Mouse (Mus musculus): Measurements from ENCODE around the gene Eef1b2. TPM values are rescaled to one million over a fixed set of nuclear protein-coding genes. Genes with fewer than 3 reads are reported as not detected.
"Not testable (repeated sequence)": the region's sequence is repeated elsewhere in the genome, so short reads cannot be mapped to it uniquely, and the experiment has no call there.

The Eef1b2 gene
- total and polyA plus RNA-seq, 2 experiments = 174 to 232 TPM

DNA sequence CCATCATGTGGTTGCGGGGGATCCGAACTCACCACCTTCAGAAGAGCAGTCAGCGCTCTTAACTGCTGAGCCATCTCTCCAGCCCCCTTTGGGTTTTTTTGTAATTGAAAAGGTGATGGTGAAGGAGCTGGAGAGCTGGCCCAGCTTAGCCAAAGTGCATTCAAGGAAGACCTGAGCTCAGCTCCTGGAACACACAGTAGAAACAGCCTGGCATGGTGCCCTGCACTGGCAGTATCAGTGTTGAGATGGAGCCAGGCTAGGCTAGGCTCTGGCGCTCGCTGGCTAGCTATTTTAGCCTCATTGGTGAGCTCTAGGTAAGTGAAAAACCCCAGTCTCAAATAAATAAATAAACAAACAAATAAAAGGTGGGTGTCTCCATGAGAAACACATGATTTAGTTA lies 5.6 kb downstream of the Eef1b2 start:
- no peak for TF ChIP-seq POLR2A (IDR thresholded peaks at IDR 0.05; ENCODE audit: extremely low read depth, insufficient read depth, low read length)
- no peak for TF ChIP-seq CTCF (IDR thresholded peaks at IDR 0.05; ENCODE audit: low read depth, low read length)
- Histone ChIP-seq H3K4me3 (ENCODE audit: insufficient read depth, low read depth, low read length) (no peak overlapping the region), H3K27ac (replicated peaks; ENCODE audit: insufficient read depth, low read depth, low read length) (no peak overlapping the region), H3K27me3 (ENCODE audit: control insufficient read depth, insufficient read depth, low read length) (no peaks in the 10 kb centered on the region), H3K4me1 (ENCODE audit: control insufficient read depth, insufficient read depth, low read length) (peaks cover 5% of the 10 kb centered on the region; the same call in 1 of the 2 replicates), H3K9ac (ENCODE audit: low read depth, low read length) (no peak overlapping the region), H3K36me3 (ENCODE audit: control insufficient read depth, insufficient read depth, low read length) (peaks cover 14% of the 10 kb centered on the region), H3K79me2 (ENCODE audit: control insufficient read depth, insufficient read depth, low read length) (peaks cover 5% of the 10 kb centered on the region; the same call in 1 of the 2 replicates)
- DNase-seq (ENCODE audit: extremely low read depth, low read depth, low spot score) = peak; percentile 77
- WGBS = 60% methylated on average over 5 of the region's 5 CpGs

DNA sequence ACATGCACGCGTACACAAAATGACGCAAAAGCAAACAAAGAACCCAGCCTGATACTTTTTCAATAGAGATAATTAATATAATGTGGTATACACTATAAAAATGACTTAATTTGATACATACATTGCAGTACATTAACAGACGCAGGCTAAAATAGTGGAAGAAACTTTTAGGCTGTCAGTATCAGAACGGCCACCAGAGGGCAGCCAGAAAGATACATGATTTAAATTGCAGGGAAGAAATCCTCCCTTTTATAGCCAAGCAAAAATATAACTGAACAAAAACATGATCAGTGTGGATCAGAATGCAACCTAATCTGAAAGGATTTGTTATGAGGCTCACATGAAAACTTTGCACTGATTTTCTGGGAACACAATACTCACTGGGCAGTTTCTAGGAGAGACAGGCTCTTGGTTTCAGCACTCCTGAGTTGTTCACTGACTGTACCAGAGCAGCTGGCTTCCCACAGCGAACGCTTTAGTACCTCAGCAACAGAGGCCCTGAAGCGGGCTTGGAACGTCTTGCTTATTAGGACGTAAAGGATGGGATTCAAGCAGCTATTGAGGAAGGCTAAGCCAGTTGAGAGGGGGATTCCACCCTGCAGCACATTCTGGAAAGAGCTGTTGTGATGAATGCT lies 6.1 kb downstream of the Eef1b2 start:
- H3K9ac ChIP-seq (ENCODE audit: low read depth, low read length) = no peak overlapping the region
- H3K4me3 ChIP-seq (ENCODE audit: insufficient read depth, low read depth, low read length) = no peak overlapping the region
- TF ChIP-seq CTCF (IDR thresholded peaks at IDR 0.05; ENCODE audit: low read depth, low read length) (no peak), POLR2A (IDR thresholded peaks at IDR 0.05; ENCODE audit: extremely low read depth, insufficient read depth, low read length) (no peak)
- 59% methylated on average over 10 of the region's 10 CpGs for WGBS
- H3K27me3 ChIP-seq (ENCODE audit: control insufficient read depth, insufficient read depth, low read length) = no peaks in the 10 kb centered on the region
- H3K27ac ChIP-seq (replicated peaks; ENCODE audit: insufficient read depth, low read depth, low read length) = no peak overlapping the region
- H3K36me3 ChIP-seq (ENCODE audit: control insufficient read depth, insufficient read depth, low read length) = peaks cover 14% of the 10 kb centered on the region
- no peaks in the 10 kb centered on the region for H3K79me2 ChIP-seq (ENCODE audit: control insufficient read depth, insufficient read depth, low read length)
- no peak for DNase-seq (ENCODE audit: extremely low read depth, low read depth, low spot score)
- peaks cover 3% of the 10 kb centered on the region; the same call in 1 of the 2 replicates for H3K4me1 ChIP-seq (ENCODE audit: control insufficient read depth, insufficient read depth, low read length)

DNA sequence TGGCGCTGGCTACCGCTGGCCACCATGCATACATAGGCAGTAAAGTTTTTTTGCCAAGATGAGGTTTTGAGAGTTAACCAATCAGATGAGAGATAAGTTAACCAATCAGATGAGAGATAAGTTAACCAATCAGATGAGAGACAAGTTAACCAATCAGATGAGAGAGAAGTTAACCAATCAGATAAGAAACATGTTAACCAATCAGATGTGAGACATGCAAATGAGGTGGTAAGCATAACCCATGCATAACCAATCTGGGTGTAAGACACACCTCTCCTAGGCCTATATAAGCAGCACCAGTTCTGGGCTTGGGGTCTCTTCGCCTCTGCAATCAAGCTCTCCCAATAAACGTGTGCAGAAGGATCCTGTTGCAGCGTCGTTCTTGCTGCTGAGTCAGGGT lies 8.8 kb downstream of the Eef1b2 start:
- not testable (repeated sequence) for H3K4me1 ChIP-seq (ENCODE audit: control insufficient read depth, insufficient read depth, low read length)
- 95% methylated on average over 6 of the region's 6 CpGs for WGBS

DNA sequence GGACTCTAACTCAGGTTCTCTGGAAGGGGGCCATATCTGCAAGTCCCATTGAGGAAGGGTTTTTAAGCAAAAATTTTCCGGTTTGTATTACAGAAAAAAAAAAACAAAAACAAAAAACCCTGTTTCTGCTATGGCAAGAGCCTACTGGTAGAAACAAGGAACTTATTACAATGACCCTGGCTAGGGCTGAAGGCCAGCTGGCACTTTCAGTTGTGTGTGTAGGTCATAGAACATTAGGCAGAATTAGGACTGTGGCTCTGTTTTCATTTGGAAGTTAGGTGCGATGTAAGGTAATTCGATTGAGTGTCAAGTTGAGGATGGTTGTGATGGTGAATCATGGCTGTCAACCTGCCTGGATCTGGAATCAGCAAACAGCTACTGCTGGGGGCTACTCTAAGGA lies 11.9 kb downstream of the Eef1b2 start:
- no peak for TF ChIP-seq CTCF (IDR thresholded peaks at IDR 0.05; ENCODE audit: low read depth, low read length)
- no peak for TF ChIP-seq POLR2A (IDR thresholded peaks at IDR 0.05; ENCODE audit: extremely low read depth, insufficient read depth, low read length)
- no peaks in the 10 kb centered on the region for H3K36me3 ChIP-seq (ENCODE audit: control insufficient read depth, insufficient read depth, low read length)
- no peak overlapping the region for H3K4me3 ChIP-seq (ENCODE audit: insufficient read depth, low read depth, low read length)
- H3K79me2 ChIP-seq (ENCODE audit: control insufficient read depth, insufficient read depth, low read length) = no peaks in the 10 kb centered on the region
- H3K9ac ChIP-seq (ENCODE audit: low read depth, low read length) = no peak overlapping the region
- peaks cover 2% of the 10 kb centered on the region; the same call in 1 of the 2 replicates for H3K4me1 ChIP-seq (ENCODE audit: control insufficient read depth, insufficient read depth, low read length)
- DNase-seq (ENCODE audit: extremely low read depth, low read depth, low spot score) = peak; percentile 61
- H3K27me3 ChIP-seq (ENCODE audit: control insufficient read depth, insufficient read depth, low read length) = no peaks in the 10 kb centered on the region
- WGBS = 53% methylated on average over 3 of the region's 3 CpGs
- H3K27ac ChIP-seq (replicated peaks; ENCODE audit: insufficient read depth, low read depth, low read length) = no peak overlapping the region

More for the DNA sequence above, 8.8 kb downstream of the Eef1b2 start:
- H3K79me2 ChIP-seq (ENCODE audit: control insufficient read depth, insufficient read depth, low read length); H3K27me3 ChIP-seq (ENCODE audit: control insufficient read depth, insufficient read depth, low read length); H3K4me3 ChIP-seq (ENCODE audit: insufficient read depth, low read depth, low read length); DNase-seq (ENCODE audit: extremely low read depth, low read depth, low spot score); H3K36me3 ChIP-seq (ENCODE audit: control insufficient read depth, insufficient read depth, low read length); H3K27ac ChIP-seq (replicated peaks; ENCODE audit: insufficient read depth, low read depth, low read length); H3K9ac ChIP-seq (ENCODE audit: low read depth, low read length): not testable (repeated sequence)

DNA sequence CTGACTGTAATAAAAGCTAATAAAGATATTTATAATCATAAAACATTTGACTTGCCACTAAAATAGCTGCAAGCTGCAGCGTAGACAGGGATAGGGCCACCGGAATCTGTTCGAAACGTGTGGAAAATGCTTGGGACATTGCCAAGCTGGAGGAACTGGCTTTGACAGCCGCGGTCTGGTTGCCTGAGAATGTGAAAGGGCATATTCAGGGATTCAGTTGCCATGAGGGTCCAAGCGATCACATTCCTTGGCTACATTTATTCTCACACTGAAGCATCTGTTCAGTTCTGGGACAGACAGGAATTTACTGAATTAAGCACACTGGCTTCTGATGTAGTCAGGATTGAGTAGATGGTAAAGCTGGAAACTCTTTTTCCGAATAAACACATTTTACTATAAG lies 14.2 kb downstream of the Eef1b2 start:
- DNase-seq (ENCODE audit: extremely low read depth, low read depth, low spot score) = no peak
- TF ChIP-seq POLR2A (IDR thresholded peaks at IDR 0.05; ENCODE audit: extremely low read depth, insufficient read depth, low read length) (no peak), CTCF (IDR thresholded peaks at IDR 0.05; ENCODE audit: low read depth, low read length) (no peak)
- H3K79me2 ChIP-seq (ENCODE audit: control insufficient read depth, insufficient read depth, low read length) = no peaks in the 10 kb centered on the region
- H3K9ac ChIP-seq (ENCODE audit: low read depth, low read length) = no peak overlapping the region
- peaks cover 2% of the 10 kb centered on the region; the same call in 1 of the 2 replicates for H3K4me1 ChIP-seq (ENCODE audit: control insufficient read depth, insufficient read depth, low read length)
- WGBS = 85% methylated on average over 8 of the region's 8 CpGs
- H3K27ac ChIP-seq (replicated peaks; ENCODE audit: insufficient read depth, low read depth, low read length) = no peak overlapping the region
- H3K36me3 ChIP-seq (ENCODE audit: control insufficient read depth, insufficient read depth, low read length) = no peaks in the 10 kb centered on the region
- no peaks in the 10 kb centered on the region for H3K27me3 ChIP-seq (ENCODE audit: control insufficient read depth, insufficient read depth, low read length)
- H3K4me3 ChIP-seq (ENCODE audit: insufficient read depth, low read depth, low read length) = no peak overlapping the region

DNA sequence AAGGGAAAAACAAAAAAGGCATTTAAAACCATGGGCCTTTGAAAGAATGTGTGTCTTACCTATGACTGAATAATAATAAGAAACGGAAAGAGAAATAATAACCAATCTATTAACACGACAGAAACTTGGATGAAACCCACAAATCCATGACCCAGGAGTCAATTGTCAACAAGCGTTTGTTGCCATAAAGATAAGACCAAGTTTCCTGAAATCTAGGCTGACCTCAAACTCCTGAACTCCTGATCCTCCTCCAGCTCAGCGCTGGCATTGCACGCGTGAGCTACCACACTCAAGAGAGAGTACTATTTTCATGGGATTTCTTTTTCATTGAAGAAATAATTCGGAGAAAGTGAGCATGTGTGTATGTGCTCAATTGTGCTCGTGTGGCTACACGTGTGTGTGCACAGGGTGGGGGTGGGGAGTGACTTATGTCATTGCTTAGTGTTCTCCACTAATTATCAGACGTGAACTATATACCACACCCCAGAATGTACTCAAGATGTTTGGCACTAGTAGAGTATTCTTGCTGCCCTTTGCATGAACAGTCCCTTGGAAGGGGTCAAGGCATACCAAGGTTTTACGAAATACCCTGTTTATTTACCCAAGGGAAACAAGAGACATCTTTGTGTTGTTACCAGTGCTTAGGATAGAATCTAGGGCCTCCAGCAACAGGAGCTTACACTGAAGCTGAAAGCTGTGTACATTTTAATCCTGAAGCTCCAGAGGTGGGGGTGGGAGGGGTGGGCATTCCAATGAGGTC lies 15.9 kb downstream of the Eef1b2 start:
- Histone ChIP-seq H3K27me3 (ENCODE audit: control insufficient read depth, insufficient read depth, low read length) (no peaks in the 10 kb centered on the region), H3K79me2 (ENCODE audit: control insufficient read depth, insufficient read depth, low read length) (no peaks in the 10 kb centered on the region), H3K9ac (ENCODE audit: low read depth, low read length) (no peak overlapping the region), H3K27ac (replicated peaks; ENCODE audit: insufficient read depth, low read depth, low read length) (no peak overlapping the region), H3K4me3 (ENCODE audit: insufficient read depth, low read depth, low read length) (no peak overlapping the region), H3K4me1 (ENCODE audit: control insufficient read depth, insufficient read depth, low read length) (peaks cover 2% of the 10 kb centered on the region; the same call in 1 of the 2 replicates), H3K36me3 (ENCODE audit: control insufficient read depth, insufficient read depth, low read length) (no peaks in the 10 kb centered on the region)
- no peak for TF ChIP-seq CTCF (IDR thresholded peaks at IDR 0.05; ENCODE audit: low read depth, low read length)
- DNase-seq (ENCODE audit: extremely low read depth, low read depth, low spot score) = peak; percentile 63
- WGBS = 44% methylated on average over 11 of the region's 11 CpGs

Measured in liver, adult 2 months (tissue).